Mouse (Mus musculus): ENCODE measurements at regions not wholly inside any gene's neighbourhood (a gene's known extent, or its start where the extent isn't known, plus 50 kb on each side); places are given as distances from the start of the nearest gene placed in this dataset.

DNA sequence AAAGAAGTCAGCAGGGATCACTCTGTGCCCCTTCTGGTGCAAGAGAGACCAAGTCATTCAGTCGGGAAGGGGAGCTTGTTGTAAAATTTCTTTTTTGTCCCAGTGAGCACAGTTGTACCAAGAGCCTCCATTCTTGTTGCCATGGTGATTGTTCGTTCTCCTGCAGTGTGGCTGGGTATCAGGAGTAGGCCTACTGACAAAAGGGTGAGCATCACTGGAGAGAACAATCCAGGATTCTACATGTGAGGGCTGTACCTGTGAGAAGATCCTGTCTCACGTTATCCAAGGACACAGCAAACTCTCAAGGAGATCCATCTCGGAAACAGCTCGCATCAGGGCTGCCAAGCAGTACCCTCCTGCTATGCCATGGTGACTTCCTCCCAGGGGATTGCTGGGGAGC, 347.6 kb downstream of the Wdr11 start:
- Histone ChIP-seq H3K9ac (ENCODE audit: low read depth, low read length) (no peak overlapping the region), H3K79me2 (replicated peaks; ENCODE audit: control insufficient read depth, insufficient read depth, low read length) (no peaks in the 10 kb centered on the region), H3K27ac (no peak overlapping the region), H3K4me3 (no peak overlapping the region), H3K4me1 (ENCODE audit: control insufficient read depth, insufficient read depth, low read length) (no peaks in the 10 kb centered on the region), H3K27me3 (ENCODE audit: control insufficient read depth, insufficient read depth, low read length) (no peaks in the 10 kb centered on the region), H3K36me3 (ENCODE audit: control insufficient read depth, insufficient read depth, low read length) (no peaks in the 10 kb centered on the region)
- no peak for DNase-seq
- intact Hi-C loops (cut with DNase I): no loop called here
- 84% methylated on average over 5 of the region's 5 CpGs for WGBS
- no peak for TF ChIP-seq CTCF (IDR thresholded peaks at IDR 0.05)
- TF ChIP-seq POLR2A (IDR thresholded peaks at IDR 0.05; ENCODE audit: insufficient read depth, low read depth, low read length): no peak
- TF ChIP-seq EP300 (IDR thresholded peaks at IDR 0.05; ENCODE audit: insufficient read depth, low read depth, low read length): no peak

GRCm38 (mm10) chr7:129941311-129942029, 349.8 kb downstream of the Wdr11 start:
- H3K79me2 ChIP-seq (replicated peaks; ENCODE audit: control insufficient read depth, insufficient read depth, low read length): no peaks in the 10 kb centered on the region
- H3K27me3 ChIP-seq (ENCODE audit: control insufficient read depth, insufficient read depth, low read length): no peaks in the 10 kb centered on the region
- no peak overlapping the region for H3K4me3 ChIP-seq
- TF ChIP-seq POLR2A (IDR thresholded peaks at IDR 0.05; ENCODE audit: insufficient read depth, low read depth, low read length): no peak
- TF ChIP-seq CTCF (IDR thresholded peaks at IDR 0.05): no peak
- TF ChIP-seq EP300 (IDR thresholded peaks at IDR 0.05; ENCODE audit: insufficient read depth, low read depth, low read length): no peak
- H3K27ac ChIP-seq: no peak overlapping the region
- 80% methylated on average over 9 of the region's 9 CpGs for WGBS
- DNase-seq: no peak
- H3K4me1 ChIP-seq (ENCODE audit: control insufficient read depth, insufficient read depth, low read length): peaks cover 2% of the 10 kb centered on the region; the same call in 1 of the 2 replicates
- intact Hi-C loops (cut with DNase I): no loop called here
- no peaks in the 10 kb centered on the region for H3K36me3 ChIP-seq (ENCODE audit: control insufficient read depth, insufficient read depth, low read length)
- H3K9ac ChIP-seq (ENCODE audit: low read depth, low read length): no peak overlapping the region

- no peaks in the 10 kb centered on the region for H3K27me3 ChIP-seq (ENCODE audit: control insufficient read depth, insufficient read depth, low read length)
- WGBS: 77% methylated on average over 8 of the region's 8 CpGs
- no peaks in the 10 kb centered on the region for H3K79me2 ChIP-seq (replicated peaks; ENCODE audit: control insufficient read depth, insufficient read depth, low read length)
- no peaks in the 10 kb centered on the region for H3K36me3 ChIP-seq (ENCODE audit: control insufficient read depth, insufficient read depth, low read length)
- no peak overlapping the region for H3K9ac ChIP-seq (ENCODE audit: low read depth, low read length)
- intact Hi-C loops (cut with DNase I): no loop called here
- H3K27ac ChIP-seq: no peak overlapping the region
- no peak for TF ChIP-seq EP300 (IDR thresholded peaks at IDR 0.05; ENCODE audit: insufficient read depth, low read depth, low read length)
- TF ChIP-seq CTCF (IDR thresholded peaks at IDR 0.05): 0 out of 2 replicates have a peak, but pooled peaks have one; percentile 6
- TF ChIP-seq POLR2A (IDR thresholded peaks at IDR 0.05; ENCODE audit: insufficient read depth, low read depth, low read length): no peak
- DNase-seq: no peak
- H3K4me1 ChIP-seq (ENCODE audit: control insufficient read depth, insufficient read depth, low read length): peaks cover 2% of the 10 kb centered on the region; the same call in 1 of the 2 replicates
- no peak overlapping the region for H3K4me3 ChIP-seq
Observed at GRCm38 (mm10) chr7:129948613-129949110, 357.0 kb downstream of the Wdr11 start.

DNA sequence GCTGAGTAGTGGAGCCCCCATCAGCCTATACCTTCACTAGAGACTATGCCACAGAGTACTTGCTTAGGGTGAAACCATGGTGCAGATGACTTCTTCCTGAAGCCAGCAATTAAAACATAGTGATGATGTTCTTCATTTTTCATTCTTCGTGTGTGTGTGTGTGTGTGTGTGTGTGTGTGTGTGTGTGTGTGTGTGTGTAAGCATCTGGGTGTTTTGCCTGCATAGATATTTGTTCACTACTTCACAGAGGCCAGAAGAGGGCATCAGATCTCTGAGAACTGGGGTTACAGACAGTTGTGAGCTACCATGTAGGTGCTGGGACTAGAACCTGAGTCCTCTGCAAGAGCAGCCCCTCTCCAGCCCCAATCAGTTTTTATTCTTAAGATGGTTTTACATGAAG, 358.8 kb downstream of the Wdr11 start:
- no peak for DNase-seq
- intact Hi-C loops (cut with DNase I): no loop called here
- 89% methylated on average over 1 of the region's 1 CpGs for WGBS

DNA sequence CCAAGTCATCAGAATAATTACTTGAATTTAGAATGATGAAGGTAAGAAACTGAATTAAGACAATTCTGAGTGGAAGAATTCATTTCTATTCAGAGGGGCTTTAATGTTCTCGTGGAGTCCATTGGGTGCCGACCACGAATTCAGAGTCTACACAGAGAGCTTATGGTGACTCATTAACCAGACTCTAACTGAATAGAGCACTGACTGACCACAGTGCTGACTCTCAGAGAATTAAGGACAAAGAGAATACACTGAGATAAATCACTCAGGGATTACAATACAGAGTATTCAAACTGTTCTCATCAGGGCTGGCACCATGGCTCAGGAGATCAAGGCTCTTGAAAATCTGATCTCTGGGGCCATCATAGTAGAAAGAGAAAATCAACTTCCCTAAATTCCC, 366.7 kb downstream of the Wdr11 start:
- TF ChIP-seq POLR2A (IDR thresholded peaks at IDR 0.05; ENCODE audit: insufficient read depth, low read depth, low read length) (no peak), EP300 (IDR thresholded peaks at IDR 0.05; ENCODE audit: insufficient read depth, low read depth, low read length) (no peak), CTCF (IDR thresholded peaks at IDR 0.05) (no peak)
- WGBS: 80% methylated on average over 3 of the region's 3 CpGs
- Histone ChIP-seq H3K36me3 (ENCODE audit: control insufficient read depth, insufficient read depth, low read length) (no peaks in the 10 kb centered on the region), H3K27ac (no peak overlapping the region), H3K9ac (ENCODE audit: low read depth, low read length) (no peak overlapping the region), H3K79me2 (replicated peaks; ENCODE audit: control insufficient read depth, insufficient read depth, low read length) (no peaks in the 10 kb centered on the region), H3K27me3 (ENCODE audit: control insufficient read depth, insufficient read depth, low read length) (no peaks in the 10 kb centered on the region), H3K4me3 (no peak overlapping the region), H3K4me1 (ENCODE audit: control insufficient read depth, insufficient read depth, low read length) (no peaks in the 10 kb centered on the region)
- DNase-seq: no peak
- intact Hi-C loops (cut with DNase I): no loop called here

More for the DNA sequence above, 358.8 kb downstream of the Wdr11 start:
- no peak for TF ChIP-seq EP300 (IDR thresholded peaks at IDR 0.05; ENCODE audit: insufficient read depth, low read depth, low read length)
- TF ChIP-seq POLR2A (IDR thresholded peaks at IDR 0.05; ENCODE audit: insufficient read depth, low read depth, low read length): no peak
- TF ChIP-seq CTCF (IDR thresholded peaks at IDR 0.05): no peak
- no peaks in the 10 kb centered on the region for H3K36me3 ChIP-seq (ENCODE audit: control insufficient read depth, insufficient read depth, low read length)
- no peak overlapping the region for H3K9ac ChIP-seq (ENCODE audit: low read depth, low read length)
- no peaks in the 10 kb centered on the region for H3K79me2 ChIP-seq (replicated peaks; ENCODE audit: control insufficient read depth, insufficient read depth, low read length)
- H3K4me1 ChIP-seq (ENCODE audit: control insufficient read depth, insufficient read depth, low read length): no peaks in the 10 kb centered on the region
- no peak overlapping the region for H3K4me3 ChIP-seq
- no peak overlapping the region for H3K27ac ChIP-seq
- H3K27me3 ChIP-seq (ENCODE audit: control insufficient read depth, insufficient read depth, low read length): no peaks in the 10 kb centered on the region

DNA sequence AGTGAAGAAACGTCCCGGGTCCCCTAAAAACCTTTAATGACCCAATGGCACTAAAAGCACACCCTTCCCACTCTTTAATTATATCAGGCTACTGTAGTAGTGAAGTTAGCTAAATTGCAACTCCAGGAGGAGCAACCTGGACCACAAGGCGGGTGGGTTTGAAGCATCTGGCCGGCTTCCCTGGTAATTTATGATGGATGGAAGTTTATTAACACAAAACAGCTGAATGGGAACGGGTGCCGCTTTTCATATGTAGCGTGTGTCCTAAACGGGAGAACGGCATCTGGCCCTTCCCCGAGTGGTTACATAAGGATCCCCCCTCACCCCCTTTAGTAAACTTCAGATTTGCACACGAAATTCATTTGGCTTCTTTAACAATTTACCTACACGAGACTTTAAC, 370.9 kb downstream of the Wdr11 start:
- TF ChIP-seq EP300 (IDR thresholded peaks at IDR 0.05; ENCODE audit: insufficient read depth, low read depth, low read length) (no peak), POLR2A (IDR thresholded peaks at IDR 0.05; ENCODE audit: insufficient read depth, low read depth, low read length) (no peak), CTCF (IDR thresholded peaks at IDR 0.05) (no peak)
- no peak overlapping the region for H3K27ac ChIP-seq
- no peak overlapping the region for H3K4me3 ChIP-seq
- no peaks in the 10 kb centered on the region for H3K79me2 ChIP-seq (replicated peaks; ENCODE audit: control insufficient read depth, insufficient read depth, low read length)
- H3K9ac ChIP-seq (ENCODE audit: low read depth, low read length): no peak overlapping the region
- H3K4me1 ChIP-seq (ENCODE audit: control insufficient read depth, insufficient read depth, low read length): no peaks in the 10 kb centered on the region
- intact Hi-C loops (cut with DNase I): no loop called here
- no peaks in the 10 kb centered on the region for H3K27me3 ChIP-seq (ENCODE audit: control insufficient read depth, insufficient read depth, low read length)
- no peak for DNase-seq
- 90% methylated on average over 12 of the region's 12 CpGs for WGBS
- no peaks in the 10 kb centered on the region for H3K36me3 ChIP-seq (ENCODE audit: control insufficient read depth, insufficient read depth, low read length)

All from heart, adult 2 months (tissue).